Comparison of ENCODE assay signal across 11 mouse cellular contexts in the genomic region with DNA sequence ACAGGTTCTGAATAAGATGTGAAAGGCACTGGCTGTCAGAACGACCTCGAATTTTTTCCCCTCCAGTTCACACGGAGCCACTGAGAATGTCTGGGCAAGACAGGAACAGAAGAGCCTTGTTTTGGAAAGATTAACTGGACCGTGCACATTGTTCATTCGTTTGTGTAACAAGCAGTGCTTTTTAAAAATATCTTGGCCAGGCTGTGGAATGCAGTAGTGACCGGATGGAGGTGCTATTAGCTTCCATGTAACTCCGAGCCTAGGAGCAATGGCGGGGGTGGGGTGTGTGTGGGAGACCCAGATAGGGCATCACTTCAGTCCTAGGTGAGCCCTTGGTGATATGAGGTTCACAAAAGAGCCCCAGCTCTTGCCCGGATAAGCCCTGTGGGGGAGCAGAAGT.
A peak's percentile ranks its signal among the peaks of the same experiment; 100 is the strongest.
DNase-seq lines count a peak whose midpoint lies in the region; ATAC-seq lines count a peak whose summit lies in the region.
"Had no signal": no experiment of that assay in that cellular context is flagged by ENCODE, and none has a peak within 500 bp of the region (broad histone marks: within the 10 kb centered on the region; RNA-seq: fewer than 3 reads in every experiment).

No protein-coding gene starts in this region.

- no peak overlapping the region for H3K27ac ChIP-seq in neural tube, embryonic 15.5 days (replicated peaks)
- H3K27ac ChIP-seq: kidney, embryonic 15.5 days; stomach, postnatal 0 days had no signal

- H3K9me3 ChIP-seq in neural tube, embryonic 15.5 days (replicated peaks), result no peaks in the 10 kb centered on the region
- H3K9me3 ChIP-seq: G1E; kidney, embryonic 15.5 days had no signal

- H3K4me1 ChIP-seq in neural tube, embryonic 15.5 days, result peaks cover 2% of the 10 kb centered on the region; the same call in 1 of the 2 replicates
- H3K4me1 ChIP-seq: kidney, embryonic 15.5 days had no signal

- no peak overlapping the region for H3K9ac ChIP-seq in neural tube, embryonic 15.5 days (replicated peaks)
- H3K9ac ChIP-seq: kidney, embryonic 15.5 days had no signal

- H3K27me3 ChIP-seq in neural tube, embryonic 15.5 days (replicated peaks), result no peaks in the 10 kb centered on the region
- H3K27me3 ChIP-seq: kidney, embryonic 15.5 days had no signal

- WGBS in neural tube, embryonic 15.5 days, result 57% methylated on average over 9 of the region's 9 CpGs

- peak overlapping the region; percentile 3; the same call in 1 of the 2 replicates for H3K4me2 ChIP-seq in neural tube, embryonic 15.5 days
- H3K4me2 ChIP-seq: kidney, embryonic 15.5 days had no signal

- ATAC-seq in frontal cortex, adult (ENCODE audit: low TSS enrichment), result peak; percentile 17; the same call in 1 of the 2 replicates
- no peak for ATAC-seq in neural tube, embryonic 15.5 days (ENCODE audit: low FRiP score)

- DNase-seq in frontal cortex, postnatal 10 days (ENCODE audit: low spot score in 2 of 2), result no peak
- DNase-seq in neural tube, embryonic 10.5 days (ENCODE audit: extremely low spot score, low spot score), result no peak
- DNase-seq in cerebellum, postnatal 25 days, result peak; percentile 35 to 51
- DNase-seq in retina, embryonic 14.5 days (ENCODE audit: low spot score), result peak; percentile 75
- no peak for DNase-seq in B cell, adult 2 months
- no peak for DNase-seq in spleen, adult 12 weeks (ENCODE audit: low spot score)

- H3K4me3 ChIP-seq in neural tube, embryonic 15.5 days (replicated peaks), result no peak overlapping the region
- H3K4me3 ChIP-seq: kidney, embryonic 15.5 days had no signal

- no peaks in the 10 kb centered on the region for H3K36me3 ChIP-seq in neural tube, embryonic 15.5 days
- H3K36me3 ChIP-seq: G1E; kidney, embryonic 15.5 days had no signal

Comparison
In these comparisons a context has a peak if more than half of its experiments do, and no peak if none do; other contexts are left out.
1. DNase-seq: peak in cerebellum, postnatal 25 days (2 of 2) and retina, embryonic 14.5 days (single experiment); none in frontal cortex, postnatal 10 days (0 of 2), neural tube, embryonic 10.5 days (single experiment), B cell, adult 2 months (0 of 2) and spleen, adult 12 weeks (single experiment).